Mouse (Mus musculus) forebrain, embryonic 16.5 days (tissue): Measurements from ENCODE around the gene Adgra3. TPM values are rescaled to one million over a fixed set of nuclear protein-coding genes. Genes with fewer than 3 reads are reported as not detected.

Source experiments
- ATAC-seq: fragments of 200-750 bp; cut with Nextera tagmentation; 2 replicates; pipeline ENCODE4 v1.8.0; 2017; ENCODE audit warnings: mild to moderate bottlenecking, moderate library complexity
- H3K27ac ChIP-seq: fragments of 300-500 bp; sonication (generic); 2 replicates; pipeline ENCODE4 v1.5.1; 2014; ENCODE audit warnings: low read length, control low read depth
- H3K27me3 ChIP-seq: fragments of 300-500 bp; sonication (generic); replicated peaks from 2 replicates; pipeline ENCODE4 v1.6.1; 2014; ENCODE audit warnings: low read length; ENCODE audit not compliant: control insufficient read depth, insufficient read depth
- H3K36me3 ChIP-seq: fragments of 300-500 bp; sonication (generic); 2 replicates; pipeline ENCODE4 v1.6.1; 2014; ENCODE audit not compliant: control insufficient read depth, insufficient read depth
- H3K4me1 ChIP-seq: fragments of 300-500 bp; sonication (generic); replicated peaks from 2 replicates; pipeline ENCODE4 v1.6.1; 2014; ENCODE audit warnings: low read length; ENCODE audit not compliant: control insufficient read depth, insufficient read depth
- H3K4me2 ChIP-seq: fragments of 300-500 bp; sonication (generic); 2 replicates; pipeline ENCODE4 v1.6.1; 2014; ENCODE audit warnings: mild to moderate bottlenecking, low read length, control low read depth
- H3K4me3 ChIP-seq: fragments of 300-500 bp; sonication (generic); replicated peaks from 2 replicates; pipeline ENCODE4 v1.5.1; 2014; ENCODE audit warnings: mild to moderate bottlenecking, low read length, control low read depth
- H3K9ac ChIP-seq: fragments of 300-500 bp; sonication (generic); replicated peaks from 2 replicates; pipeline ENCODE4 v1.6.1; 2014; ENCODE audit warnings: low read depth, low read length, control low read depth
- H3K9me3 ChIP-seq: fragments of 300-500 bp; sonication (generic); 2 replicates; pipeline ENCODE4 v1.6.1; 2016; ENCODE audit warnings: low read length; ENCODE audit not compliant: control insufficient read depth
- WGBS: fragments of 180-500 bp; shearing (Covaris S2); extraction: QIAGEN DNeasy Blood & Tissue Kit; methylation state at CpG from one replicate; pipeline ENCODE4 v1.1.7; 2014; 5-methylcytosine and 5-hydroxymethylcytosine counted together
- polyA plus RNA-seq: library from polyadenylated mRNA; unstranded; fragments of >200 nt; fragmentation: Nextera tagmentation; extraction: Ambion mirVana; gene quantifications from 2 replicates; pipeline ENCODE4 v1.2.1, GENCODE M21; 2015

The Adgra3 gene
- polyA plus RNA-seq, 1 experiment from 2014 or later, result 18.5 TPM

GRCm38 (mm10) chr5:49996457-49996856 lies 62.3 kb downstream of the Adgra3 start:
- WGBS, result 29% methylated on average over 11 of the region's 11 CpGs

GRCm38 (mm10) chr5:49990737-49991323 lies 68.0 kb downstream of the Adgra3 start:
- no peaks in the 10 kb centered on the region for H3K9me3 ChIP-seq
- H3K9ac ChIP-seq, result no peak overlapping the region
- no peaks in the 10 kb centered on the region; the same call in 1 of the 2 replicates for H3K36me3 ChIP-seq
- no peaks in the 10 kb centered on the region for H3K27me3 ChIP-seq
- no peak for ATAC-seq
- no peak overlapping the region for H3K4me2 ChIP-seq
- WGBS, result 84% methylated on average over 8 of the region's 8 CpGs
- H3K27ac ChIP-seq, result no peak overlapping the region
- H3K4me1 ChIP-seq, result peaks cover 11% of the 10 kb centered on the region
- H3K4me3 ChIP-seq, result no peak overlapping the region

More at GRCm38 (mm10) chr5:49996457-49996856, 62.3 kb downstream of the Adgra3 start:
- peak; percentile 76 for ATAC-seq
- no peaks in the 10 kb centered on the region for H3K27me3 ChIP-seq
- H3K4me1 ChIP-seq, result peaks cover 15% of the 10 kb centered on the region
- H3K4me3 ChIP-seq, result no peak overlapping the region
- H3K9me3 ChIP-seq, result no peaks in the 10 kb centered on the region
- H3K9ac ChIP-seq, result 0 out of 2 replicates have a peak overlapping the region, but pooled peaks have one; percentile 17
- peak overlapping the region; percentile 61 for H3K27ac ChIP-seq
- peak overlapping the region; percentile 28 for H3K4me2 ChIP-seq
- H3K36me3 ChIP-seq, result peaks cover 2% of the 10 kb centered on the region; the same call in 1 of the 2 replicates

- 35% methylated on average over 10 of the region's 10 CpGs for WGBS
- ATAC-seq, result peak; percentile 69
Observed at GRCm38 (mm10) chr5:49988015-49988798, 70.6 kb downstream of the Adgra3 start.

DNA sequence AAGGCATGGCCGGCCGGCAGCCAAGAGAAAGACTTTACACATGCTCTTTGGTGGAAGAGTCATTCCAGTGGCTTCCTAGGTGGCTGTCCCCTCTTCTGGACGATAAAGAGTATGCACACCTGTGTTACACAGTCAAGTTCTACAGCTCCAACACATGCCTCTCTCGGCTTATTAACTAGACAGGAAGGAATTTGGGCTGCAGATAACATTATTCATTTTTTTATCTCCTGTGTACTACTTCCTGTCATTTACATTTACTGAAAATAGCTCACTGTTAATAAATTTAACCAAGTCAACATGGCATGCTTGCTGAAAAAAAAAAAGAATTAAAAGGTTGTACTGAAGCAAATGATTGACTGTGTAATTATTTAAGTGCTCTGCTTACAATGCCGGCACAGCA lies 78.1 kb downstream of the Adgra3 start:
- WGBS, result 73% methylated on average over 5 of the region's 5 CpGs
- peaks cover 2% of the 10 kb centered on the region; the same call in 1 of the 2 replicates for H3K36me3 ChIP-seq
- no peak overlapping the region for H3K4me3 ChIP-seq
- no peak overlapping the region for H3K9ac ChIP-seq
- no peaks in the 10 kb centered on the region for H3K27me3 ChIP-seq
- no peaks in the 10 kb centered on the region for H3K4me1 ChIP-seq
- no peak for ATAC-seq
- H3K27ac ChIP-seq, result no peak overlapping the region
- no peak overlapping the region for H3K4me2 ChIP-seq
- H3K9me3 ChIP-seq, result no peaks in the 10 kb centered on the region

More at GRCm38 (mm10) chr5:49988015-49988798, 70.6 kb downstream of the Adgra3 start:
- H3K9me3 ChIP-seq, result no peaks in the 10 kb centered on the region
- peak overlapping the region; percentile 30; the same call in 1 of the 2 replicates for H3K27ac ChIP-seq
- no peaks in the 10 kb centered on the region for H3K27me3 ChIP-seq
- no peak overlapping the region for H3K4me2 ChIP-seq
- H3K36me3 ChIP-seq, result peaks cover 2% of the 10 kb centered on the region; the same call in 1 of the 2 replicates
- peaks cover 9% of the 10 kb centered on the region for H3K4me1 ChIP-seq
- H3K4me3 ChIP-seq, result no peak overlapping the region
- no peak overlapping the region for H3K9ac ChIP-seq

DNA sequence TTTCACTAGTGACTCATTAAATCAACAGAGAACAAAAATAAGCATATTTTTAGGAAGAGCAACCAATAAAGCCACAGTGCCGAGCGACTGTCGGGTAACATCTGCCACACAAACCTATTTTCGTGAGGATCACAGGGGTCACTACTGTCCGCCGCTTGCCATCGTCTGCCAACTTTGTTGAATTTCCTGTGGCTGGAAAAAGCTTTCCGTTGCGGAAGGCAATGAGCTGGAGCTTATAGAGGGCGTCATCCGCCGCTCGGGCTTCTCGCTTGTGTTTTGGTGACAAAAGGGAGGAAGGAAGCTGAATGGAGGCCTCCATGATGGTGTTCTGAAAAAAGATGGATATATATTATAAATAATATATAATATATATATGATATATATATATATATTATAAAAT lies 79.6 kb downstream of the Adgra3 start:
- ATAC-seq, result no peak
- H3K27me3 ChIP-seq, result no peaks in the 10 kb centered on the region
- H3K4me2 ChIP-seq, result no peak overlapping the region
- no peaks in the 10 kb centered on the region for H3K9me3 ChIP-seq
- H3K9ac ChIP-seq, result no peak overlapping the region
- WGBS, result 90% methylated on average over 14 of the region's 14 CpGs
- H3K4me1 ChIP-seq, result no peaks in the 10 kb centered on the region
- no peak overlapping the region for H3K4me3 ChIP-seq
- H3K36me3 ChIP-seq, result no peaks in the 10 kb centered on the region
- H3K27ac ChIP-seq, result no peak overlapping the region

GRCm38 (mm10) chr5:49975971-49976370 lies 82.8 kb downstream of the Adgra3 start:
- 54% methylated on average over 2 of the region's 2 CpGs for WGBS

DNA sequence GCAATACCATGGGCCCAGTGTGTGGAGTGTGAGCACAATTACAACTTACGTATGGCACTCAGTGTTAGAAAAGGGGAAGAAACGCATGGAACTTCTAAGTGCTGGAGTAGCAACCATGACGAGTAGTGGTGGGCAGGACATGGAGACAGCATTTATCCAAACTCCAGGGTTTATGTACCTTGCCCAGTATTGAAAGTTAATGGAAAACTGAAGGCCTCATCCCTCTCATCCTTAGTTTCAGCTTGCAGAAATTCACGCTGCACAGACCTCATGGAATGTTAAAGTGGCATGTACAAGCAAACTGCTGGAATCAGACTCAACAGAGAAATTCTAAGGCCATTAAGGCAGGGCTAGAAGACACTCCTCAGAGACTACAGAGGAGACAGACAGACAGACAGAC lies 84.6 kb downstream of the Adgra3 start:
- H3K36me3 ChIP-seq, result peaks cover 2% of the 10 kb centered on the region; the same call in 1 of the 2 replicates
- no peak for ATAC-seq
- H3K9me3 ChIP-seq, result no peaks in the 10 kb centered on the region
- no peaks in the 10 kb centered on the region for H3K4me1 ChIP-seq
- no peak overlapping the region for H3K4me3 ChIP-seq
- no peak overlapping the region for H3K27ac ChIP-seq
- H3K27me3 ChIP-seq, result no peaks in the 10 kb centered on the region
- WGBS, result 95% methylated on average over 4 of the region's 4 CpGs
- no peak overlapping the region for H3K4me2 ChIP-seq
- no peak overlapping the region for H3K9ac ChIP-seq

More at GRCm38 (mm10) chr5:49975971-49976370, 82.8 kb downstream of the Adgra3 start:
- Histone ChIP-seq H3K9me3 (no peaks in the 10 kb centered on the region), H3K27ac (no peak overlapping the region), H3K27me3 (no peaks in the 10 kb centered on the region), H3K36me3 (peaks cover 2% of the 10 kb centered on the region; the same call in 1 of the 2 replicates), H3K4me3 (no peak overlapping the region), H3K4me1 (no peaks in the 10 kb centered on the region), H3K4me2 (no peak overlapping the region), H3K9ac (no peak overlapping the region)
- peak; percentile 73 for ATAC-seq

GRCm38 (mm10) chr5:49969660-49970059 lies 89.1 kb downstream of the Adgra3 start:
- Histone ChIP-seq H3K9me3 (no peaks in the 10 kb centered on the region), H3K27ac (no peak overlapping the region), H3K4me1 (no peaks in the 10 kb centered on the region), H3K4me3 (no peak overlapping the region), H3K27me3 (no peaks in the 10 kb centered on the region), H3K4me2 (no peak overlapping the region), H3K36me3 (peaks cover 2% of the 10 kb centered on the region; the same call in 1 of the 2 replicates), H3K9ac (no peak overlapping the region)
- 90% methylated on average over 8 of the region's 8 CpGs for WGBS
- no peak for ATAC-seq

DNA sequence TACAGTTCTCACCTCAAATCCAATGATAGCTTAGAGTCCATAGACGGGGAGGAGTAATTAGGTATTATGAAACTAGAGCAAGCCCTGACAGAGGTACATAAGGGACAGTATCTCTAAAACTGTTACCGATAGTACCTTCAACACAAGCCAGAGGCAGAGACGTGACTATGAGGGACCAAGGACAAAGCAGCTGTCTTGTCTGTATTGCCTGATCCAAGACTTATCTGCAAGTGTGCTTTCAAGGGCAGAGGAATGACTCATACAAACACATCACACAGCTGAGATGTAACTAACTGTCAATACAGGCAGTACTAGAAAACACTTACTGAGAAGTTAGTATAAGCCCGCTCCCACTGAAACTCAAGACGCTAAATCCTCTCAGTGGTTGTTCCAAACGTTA lies 91.1 kb downstream of the Adgra3 start:
- no peaks in the 10 kb centered on the region for H3K27me3 ChIP-seq

More for the DNA sequence above, 91.1 kb downstream of the Adgra3 start:
- Histone ChIP-seq H3K27ac (no peak overlapping the region), H3K4me1 (no peaks in the 10 kb centered on the region), H3K4me2 (no peak overlapping the region), H3K4me3 (no peak overlapping the region), H3K9me3 (no peaks in the 10 kb centered on the region), H3K9ac (no peak overlapping the region), H3K36me3 (peaks cover 6% of the 10 kb centered on the region)
- ATAC-seq, result no peak
- 93% methylated on average over 6 of the region's 6 CpGs for WGBS
